Mouse (Mus musculus): ENCODE results near the gene Rpp14.

The Rpp14 gene

GRCm38 (mm10) chr14:8080165-8080679 lies at the start of gene Rpp14:
Gene Rpp14 (plus strand): TSS chr14:8080367.
- DNase-seq (ENCODE audit: low spot score) = peak; percentile 90

- DNase-seq (ENCODE audit: low spot score) = peak; percentile 27
Observed at GRCm38 (mm10) chr14:8030535-8030934, 49.6 kb upstream of the Rpp14 start.

DNA sequence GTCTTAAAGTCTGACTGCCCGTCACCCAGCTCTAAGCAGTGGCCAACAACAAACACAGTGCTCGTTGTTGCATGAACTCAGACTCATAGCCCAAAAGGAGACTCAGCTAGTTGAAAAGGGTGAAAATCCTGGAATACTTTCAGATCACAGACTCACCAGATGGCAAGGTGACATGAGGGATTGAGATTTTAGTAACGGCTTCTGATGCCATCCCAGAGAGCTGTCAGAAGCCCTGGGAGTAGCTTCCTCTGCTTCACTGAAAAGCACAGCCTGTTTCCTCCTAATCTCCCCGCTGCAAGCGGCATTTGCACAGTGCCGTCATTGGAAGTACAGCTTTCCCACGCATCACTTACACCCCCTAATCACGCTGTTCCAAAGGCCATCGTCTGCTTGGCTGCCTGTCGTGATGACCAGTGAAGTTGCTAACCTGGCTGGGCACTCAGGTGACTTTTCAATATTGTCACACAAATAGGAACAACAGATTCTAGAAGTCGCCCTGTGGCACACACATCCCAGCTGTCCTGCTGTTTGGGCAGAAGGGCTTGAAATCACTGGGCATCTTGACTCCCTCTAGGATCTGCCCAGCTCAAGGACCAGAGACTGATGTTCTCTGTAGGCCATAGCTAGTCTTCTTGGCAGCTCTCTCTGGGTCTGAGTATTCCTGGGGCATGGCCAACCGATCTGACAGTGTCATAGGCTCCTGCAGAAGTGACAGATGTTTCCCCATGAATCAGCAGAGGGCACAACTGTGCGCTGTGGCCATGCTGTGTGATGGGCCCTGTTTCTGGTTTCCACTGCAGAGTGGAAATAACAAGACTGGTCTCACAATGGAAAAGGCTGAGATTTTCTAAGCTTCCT lies 47.9 kb upstream of the Rpp14 start:
- DNase-seq (ENCODE audit: low spot score) = peak; percentile 72

DNA sequence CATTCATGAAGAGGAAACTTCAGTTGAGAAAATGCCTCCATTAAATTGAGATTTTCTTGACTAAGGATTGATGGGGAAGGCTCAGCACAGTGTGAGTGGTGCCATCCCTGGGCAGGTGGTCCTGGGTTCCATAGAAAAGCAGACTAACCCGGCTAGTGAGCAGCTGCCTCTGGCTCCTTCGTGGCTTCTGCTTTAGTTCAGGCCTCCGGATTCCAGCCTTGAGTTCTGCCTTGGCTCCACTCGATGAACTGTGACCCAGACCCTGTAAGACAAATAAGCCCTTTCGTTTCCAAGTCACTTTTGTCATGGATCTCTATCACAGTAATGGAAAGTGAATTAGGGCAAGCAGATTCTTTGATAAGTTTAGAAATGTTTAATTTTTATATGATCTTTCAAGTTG lies 45.6 kb upstream of the Rpp14 start:
- DNase-seq (ENCODE audit: low spot score) = peak; percentile 64

- no peak for DNase-seq (ENCODE audit: low spot score)
Observed at GRCm38 (mm10) chr14:8035951-8036350, 44.2 kb upstream of the Rpp14 start.

GRCm38 (mm10) chr14:8036406-8036805 lies 43.8 kb upstream of the Rpp14 start:
- DNase-seq (ENCODE audit: low spot score) = no peak

- no peak for DNase-seq (ENCODE audit: low spot score)
Observed at GRCm38 (mm10) chr14:8038150-8038549, 42.0 kb upstream of the Rpp14 start.

DNA sequence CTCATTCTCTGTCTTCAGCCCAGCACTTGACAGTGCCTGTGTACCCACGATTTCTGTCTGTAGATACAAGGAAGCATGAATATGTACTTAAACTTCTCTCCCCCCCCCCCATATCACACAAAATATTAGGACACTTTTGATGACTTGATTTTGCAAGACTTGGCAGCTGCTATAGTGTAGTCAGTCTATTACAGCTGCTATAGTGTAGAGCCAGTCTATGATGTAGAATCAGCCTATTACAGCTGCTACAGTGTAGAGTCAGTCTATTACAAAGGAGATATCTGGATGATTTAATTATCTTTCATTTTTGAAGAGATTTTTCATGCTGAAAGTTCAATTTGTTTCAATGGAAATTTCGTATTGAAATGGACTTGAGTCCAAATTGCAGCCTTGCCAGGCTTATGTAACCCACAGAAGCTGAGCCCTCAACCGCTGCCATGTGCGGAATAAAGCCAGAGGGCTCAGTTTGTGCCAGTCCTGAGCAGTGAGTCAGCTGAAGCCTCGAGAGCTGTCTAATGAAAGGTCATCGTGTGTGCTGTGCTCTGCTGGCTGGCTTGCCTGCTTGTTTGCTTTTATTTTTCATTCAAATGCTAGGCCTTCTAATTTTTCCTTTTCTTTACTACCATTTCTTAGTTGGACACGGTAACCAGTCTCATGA lies 41.2 kb upstream of the Rpp14 start:
- peak; percentile 95 for DNase-seq (ENCODE audit: low spot score)

GRCm38 (mm10) chr14:8040179-8040578 lies 40.0 kb upstream of the Rpp14 start:
- DNase-seq (ENCODE audit: low spot score) = no peak

DNA sequence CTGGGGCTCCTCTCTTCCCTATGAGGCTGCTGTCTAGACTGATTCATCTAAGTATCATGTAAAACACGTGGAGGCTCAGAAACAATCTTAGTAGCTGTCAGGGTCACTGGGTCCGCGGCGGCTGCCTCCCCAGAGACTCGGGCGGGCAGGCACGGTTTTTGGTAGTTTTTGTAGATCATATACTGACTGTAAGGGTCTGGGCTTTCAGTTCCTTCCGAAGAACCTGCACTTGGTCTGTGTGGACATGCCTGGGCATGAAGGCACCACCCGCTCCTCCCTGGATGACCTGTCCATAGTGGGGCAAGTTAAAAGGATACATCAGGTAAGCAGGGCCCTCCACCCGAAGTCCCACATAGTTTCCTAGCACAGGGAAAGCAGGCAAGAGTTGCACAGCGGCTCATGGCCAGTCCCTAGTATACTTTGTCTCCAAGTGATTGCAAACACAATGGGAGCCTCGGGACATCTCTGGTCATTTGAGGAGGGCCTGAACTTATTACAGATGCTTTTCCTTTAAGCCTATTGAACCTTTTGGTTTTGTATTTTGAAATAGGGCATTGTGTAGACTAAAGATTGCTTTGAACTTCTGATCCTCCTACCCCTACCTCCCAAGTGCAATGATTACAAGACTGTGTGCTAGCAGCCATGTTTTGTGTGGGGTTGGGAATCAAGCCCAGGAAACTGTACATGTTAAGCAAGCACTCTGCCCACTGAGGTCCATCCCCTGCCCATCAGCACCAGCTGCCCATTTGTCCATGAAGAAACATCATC lies 39.1 kb upstream of the Rpp14 start:
- DNase-seq (ENCODE audit: low spot score) = no peak

DNA sequence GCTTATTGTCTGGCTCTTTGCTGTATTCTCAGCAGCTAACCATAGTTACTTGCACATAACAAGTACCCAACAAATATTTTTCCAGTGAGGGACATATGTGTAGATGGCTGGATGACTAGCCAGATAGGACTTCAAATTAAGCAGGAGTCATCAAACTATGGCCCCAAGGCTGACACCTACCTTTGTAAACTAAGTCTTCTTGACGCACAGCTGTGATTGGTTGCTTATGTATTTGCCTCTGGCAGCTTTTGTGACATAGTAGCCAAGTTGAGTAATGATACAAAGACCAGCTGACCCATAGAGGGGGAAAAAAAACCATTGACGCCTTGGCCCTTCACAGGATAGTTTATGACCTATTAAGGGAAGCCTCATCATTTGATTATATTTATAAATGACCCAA lies 38.0 kb upstream of the Rpp14 start:
- DNase-seq (ENCODE audit: low spot score) = no peak

DNA sequence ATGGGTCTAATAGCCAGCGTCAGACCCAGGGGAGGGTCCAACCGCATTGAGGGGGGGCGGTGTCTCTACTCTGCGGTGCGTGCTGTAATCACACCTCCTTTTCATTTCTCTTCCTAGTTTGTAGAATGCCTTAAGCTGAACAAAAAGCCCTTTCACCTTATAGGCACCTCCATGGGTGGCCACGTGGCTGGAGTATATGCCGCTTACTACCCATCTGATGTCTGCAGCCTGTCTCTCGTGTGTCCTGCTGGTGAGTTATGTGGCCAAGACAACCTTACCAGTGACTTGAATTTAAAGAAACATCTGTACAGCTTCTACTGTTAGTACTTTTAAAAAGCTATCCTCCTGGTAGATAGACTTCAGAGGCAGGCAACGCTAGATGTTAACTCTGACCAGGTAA lies 37.6 kb upstream of the Rpp14 start:
- no peak for DNase-seq (ENCODE audit: low spot score)

DNA sequence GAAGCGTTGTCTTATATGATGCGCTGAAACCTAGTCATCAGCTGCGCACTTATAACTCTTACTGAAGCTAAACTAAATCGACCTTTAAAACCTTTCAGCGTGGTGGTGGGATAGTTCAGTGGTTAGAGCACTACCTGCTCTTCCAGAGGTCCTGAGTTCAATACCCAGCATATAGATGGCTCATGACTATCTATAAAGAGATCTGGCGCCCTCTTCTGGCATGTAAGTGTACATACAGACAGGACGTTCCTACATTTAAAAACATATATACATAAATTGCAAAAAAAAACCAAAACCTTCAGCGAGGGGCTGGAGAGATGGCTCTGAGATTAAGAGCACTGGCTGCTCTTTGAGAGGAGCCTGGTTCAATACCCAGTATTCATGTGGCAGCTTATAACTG lies 35.8 kb upstream of the Rpp14 start:
- DNase-seq (ENCODE audit: low spot score) = peak; percentile 59

DNA sequence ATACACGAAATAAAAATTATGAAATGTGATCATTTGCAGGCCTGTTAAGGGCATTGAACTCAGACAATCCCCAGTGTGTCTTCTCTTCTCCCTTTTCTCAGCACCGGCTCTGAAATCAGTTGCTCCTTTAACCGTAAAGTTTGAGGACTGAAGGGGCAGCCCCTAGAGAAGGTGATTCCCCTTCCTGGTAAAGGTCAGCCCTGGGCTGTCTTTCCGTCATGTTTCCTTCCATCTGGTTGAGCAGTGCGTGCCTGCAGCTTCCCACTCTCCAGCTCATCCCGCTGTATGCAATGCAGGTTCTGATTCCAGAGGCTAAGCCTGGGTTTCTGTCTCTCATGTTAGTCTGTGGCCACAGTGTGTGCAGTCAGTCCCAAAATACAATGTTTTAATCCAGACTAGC lies 35.4 kb upstream of the Rpp14 start:
- no peak for DNase-seq (ENCODE audit: low spot score)

DNA sequence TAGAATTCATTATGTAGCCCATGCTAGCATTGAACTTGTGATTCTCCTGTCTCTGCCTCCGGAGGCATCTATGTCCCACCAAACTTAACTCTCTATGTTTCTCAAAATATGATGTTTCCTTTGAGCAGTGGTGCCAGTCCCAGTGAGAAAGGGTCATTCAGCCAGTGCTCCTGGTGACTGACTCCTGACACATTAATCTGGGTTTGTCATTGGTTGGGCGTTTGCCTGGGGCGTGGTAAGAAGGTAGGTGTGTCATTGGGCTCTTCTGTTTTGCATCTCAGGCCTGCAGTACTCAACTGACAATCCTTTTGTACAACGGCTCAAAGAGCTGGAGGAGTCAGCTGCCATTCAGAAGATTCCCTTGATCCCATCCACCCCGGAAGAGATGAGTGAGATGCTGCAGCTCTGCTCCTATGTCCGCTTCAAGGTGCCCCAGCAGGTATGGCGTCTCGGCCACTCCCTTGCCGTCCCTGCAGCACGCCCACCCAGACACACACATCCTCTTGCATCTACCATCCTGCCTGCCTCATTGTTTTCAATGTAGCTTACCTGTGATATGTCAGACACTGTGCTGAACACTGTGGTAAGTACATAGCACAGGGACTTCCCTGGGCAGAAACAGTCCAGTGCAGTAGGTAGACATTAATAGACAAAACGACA lies 34.9 kb upstream of the Rpp14 start:
- no peak for DNase-seq (ENCODE audit: low spot score)

DNA sequence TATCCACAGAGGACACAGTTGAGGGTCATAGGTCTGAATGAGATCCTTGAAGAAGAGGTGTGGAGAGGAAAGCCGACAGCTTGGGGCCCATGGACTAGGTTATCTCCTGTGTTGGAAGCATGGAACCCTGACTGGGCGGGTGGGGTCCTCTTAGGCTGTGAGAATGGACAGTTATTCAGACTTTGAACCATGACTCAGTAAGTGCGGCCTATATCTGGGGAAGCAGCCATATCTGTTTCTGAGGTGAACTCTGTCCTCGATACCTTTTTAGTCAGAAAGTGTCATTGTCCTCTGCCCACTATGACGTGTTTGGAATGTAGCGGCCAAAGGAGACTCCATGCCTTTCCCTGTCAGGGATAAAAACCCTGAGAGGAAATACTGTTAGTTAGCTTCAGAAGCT lies 33.3 kb upstream of the Rpp14 start:
- no peak for DNase-seq (ENCODE audit: low spot score)

DNA sequence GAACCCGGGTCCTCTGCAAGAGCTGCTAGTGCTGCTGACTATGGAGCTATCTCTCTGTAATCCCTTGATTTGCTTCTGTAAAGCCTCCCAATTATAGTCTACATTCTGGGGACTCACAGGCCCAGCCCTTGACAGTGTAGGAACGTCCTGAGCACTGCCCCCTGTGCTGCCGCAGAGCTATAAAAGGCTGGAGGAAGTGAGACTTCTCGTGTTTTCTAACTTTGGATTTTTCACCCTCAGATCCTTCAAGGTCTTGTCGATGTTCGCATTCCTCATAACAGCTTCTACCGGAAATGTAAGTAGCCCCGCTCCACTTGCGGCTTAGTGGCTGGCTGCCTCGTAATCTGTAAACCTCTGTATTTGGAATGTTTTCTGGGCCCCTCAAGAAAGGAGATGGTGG lies 30.8 kb upstream of the Rpp14 start:
- DNase-seq (ENCODE audit: low spot score) = no peak

GRCm38 (mm10) chr14:8051869-8052268 lies 28.3 kb upstream of the Rpp14 start:
- DNase-seq (ENCODE audit: low spot score) = no peak

- no peak for DNase-seq (ENCODE audit: low spot score)
Observed at GRCm38 (mm10) chr14:8052661-8053060, 27.5 kb upstream of the Rpp14 start.

GRCm38 (mm10) chr14:8054310-8055102 lies 25.7 kb upstream of the Rpp14 start:
- no peak for DNase-seq (ENCODE audit: low spot score)

- no peak for DNase-seq (ENCODE audit: low spot score)
Observed at GRCm38 (mm10) chr14:8056076-8056475, 24.1 kb upstream of the Rpp14 start.

Measured in adipocyte (in vitro differentiated cells).